ENCODE assay signal across 9 mouse cellular contexts in genomic region chr8:84185117-84185516, GRCm38 (mm10). TPM values are rescaled to one million over a fixed set of nuclear protein-coding genes. Genes with fewer than 3 reads are reported as not detected.
DNase-seq lines count a peak whose midpoint lies in the region; ATAC-seq and TF ChIP-seq lines count a peak whose summit lies in the region.
"Had no signal": no experiment of that assay in that cellular context is flagged by ENCODE, and none has a peak within 500 bp of the region (broad histone marks: within the 10 kb centered on the region; RNA-seq: fewer than 3 reads in every experiment).

TSS of gene Nanos3 (minus strand) at chr8:84185217.

- 98% methylated on average over 7 of the region's 7 CpGs for WGBS in kidney, adult 2 months
- 93% methylated on average over 7 of the region's 7 CpGs for WGBS in hindbrain, embryonic 14.5 days
- 93% methylated on average over 7 of the region's 7 CpGs for WGBS in midbrain, embryonic 14.5 days

- no peaks in the 10 kb centered on the region for H3K36me3 ChIP-seq in kidney, adult 2 months (ENCODE audit: control insufficient read depth, insufficient read depth, low read length)
- H3K36me3 ChIP-seq in hindbrain, embryonic 14.5 days (replicated peaks; ENCODE audit: control insufficient read depth, insufficient read depth): no peaks in the 10 kb centered on the region
- H3K36me3 ChIP-seq in midbrain, embryonic 14.5 days (ENCODE audit: control insufficient read depth, insufficient read depth, low read length): no peaks in the 10 kb centered on the region

- peak within 1 kb of the TSS; percentile 83 for H3K4me2 ChIP-seq in hindbrain, embryonic 14.5 days (replicated peaks)
- H3K4me2 ChIP-seq in midbrain, embryonic 14.5 days (ENCODE audit: low read length): peak within 1 kb of the TSS; percentile 86

- H3K27ac ChIP-seq in kidney, adult 2 months (ENCODE audit: insufficient read depth, low read depth, low read length): no peak within 1 kb of the TSS
- no peak within 1 kb of the TSS for H3K27ac ChIP-seq in bone marrow macrophage, adult 2 months (ENCODE audit: insufficient read depth, low read depth, low read length)
- peak within 1 kb of the TSS; percentile 97 for H3K27ac ChIP-seq in hindbrain, embryonic 14.5 days
- H3K27ac ChIP-seq in midbrain, embryonic 14.5 days (replicated peaks; ENCODE audit: low read depth, low read length): peak within 1 kb of the TSS; percentile 97

- no peaks in the 10 kb centered on the region for H3K27me3 ChIP-seq in kidney, adult 2 months (replicated peaks; ENCODE audit: control insufficient read depth, insufficient read depth, low read length)
- H3K27me3 ChIP-seq in hindbrain, embryonic 14.5 days (ENCODE audit: control insufficient read depth, insufficient read depth, low read length): no peaks in the 10 kb centered on the region
- no peaks in the 10 kb centered on the region for H3K27me3 ChIP-seq in midbrain, embryonic 14.5 days (ENCODE audit: control insufficient read depth, insufficient read depth, low read length)

- H3K9me3 ChIP-seq in hindbrain, embryonic 14.5 days (ENCODE audit: control insufficient read depth, low read length): no peaks in the 10 kb centered on the region
- H3K9me3 ChIP-seq in midbrain, embryonic 14.5 days (ENCODE audit: control insufficient read depth, low read length): no peaks in the 10 kb centered on the region

- peak within 1 kb of the TSS; percentile 58; the same call in 1 of the 2 replicates for H3K4me3 ChIP-seq in kidney, adult 2 months (ENCODE audit: insufficient read depth, low read depth, low read length)
- peak within 1 kb of the TSS; percentile 47 for H3K4me3 ChIP-seq in bone marrow macrophage, adult 2 months (ENCODE audit: insufficient read depth, low read length)
- peak within 1 kb of the TSS; percentile 91 for H3K4me3 ChIP-seq in hindbrain, embryonic 14.5 days (replicated peaks; ENCODE audit: low read length)
- H3K4me3 ChIP-seq in midbrain, embryonic 14.5 days (replicated peaks; ENCODE audit: low read depth, low read length): peak within 1 kb of the TSS; percentile 88

- no peak for TF ChIP-seq CTCF in kidney, adult 2 months (conservative IDR thresholded peaks at IDR 0.05; ENCODE audit: insufficient read depth, insufficient read length, low read depth, low read length)
- TF ChIP-seq CTCF in bone marrow macrophage, adult 2 months (IDR thresholded peaks at IDR 0.05; ENCODE audit: low read depth, low read length): no peak

- DNase-seq in kidney, adult 2 months: no peak
- no peak for DNase-seq in kidney, adult 9 months
- no peak for DNase-seq in hindbrain, embryonic 14.5 days (ENCODE audit: low spot score)
- DNase-seq in midbrain, embryonic 14.5 days: no peak
- DNase-seq in gastrocnemius, postnatal 4 days (ENCODE audit: low spot score in 2 of 2): no peak
- DNase-seq in spleen, postnatal 36 days (ENCODE audit: low spot score in 2 of 2): no peak
- DNase-seq: embryo, embryonic 11 days had no signal

- no peaks in the 10 kb centered on the region; the same call in 1 of the 2 replicates for H3K4me1 ChIP-seq in kidney, adult 2 months (ENCODE audit: control insufficient read depth, insufficient read depth, low read length)
- H3K4me1 ChIP-seq in bone marrow macrophage, adult 2 months (ENCODE audit: control insufficient read depth, insufficient read depth, low read length): peaks cover 3% of the 10 kb centered on the region; the same call in 1 of the 2 replicates
- peaks cover 37% of the 10 kb centered on the region for H3K4me1 ChIP-seq in hindbrain, embryonic 14.5 days (replicated peaks; ENCODE audit: control insufficient read depth, insufficient read depth, low read length)
- peaks cover 45% of the 10 kb centered on the region for H3K4me1 ChIP-seq in midbrain, embryonic 14.5 days (ENCODE audit: control insufficient read depth, insufficient read depth, low read length)

- peak within 1 kb of the TSS; percentile 100 for H3K9ac ChIP-seq in hindbrain, embryonic 14.5 days
- peak within 1 kb of the TSS; percentile 99 for H3K9ac ChIP-seq in midbrain, embryonic 14.5 days (replicated peaks; ENCODE audit: low read length)

- TF ChIP-seq POLR2A in kidney, adult 2 months (IDR thresholded peaks at IDR 0.05; ENCODE audit: low read depth, low read length): no peak
- no peak for TF ChIP-seq POLR2A in bone marrow macrophage, adult 2 months (IDR thresholded peaks at IDR 0.05; ENCODE audit: borderline replicate concordance, low read depth, low read length)

- ATAC-seq in hindbrain, embryonic 14.5 days (ENCODE audit: low FRiP score): no peak
- ATAC-seq in midbrain, embryonic 14.5 days (ENCODE audit: low FRiP score, low TSS enrichment): no peak
- ATAC-seq in activated CD4-positive, CD25-positive, alpha-beta regulatory T cell, adult 4 months: no peak

RNA-seq across cellular contexts. Expression of gene Nanos3, which starts in this region (rescaled TPM):
- polyA plus RNA-seq in kidney, adult 2 months (2012; rRNA removed): 0.99 and 1.4 TPM in 2 replicates
- polyA plus RNA-seq in bone marrow macrophage, adult 2 months (2012; ENCODE audit: insufficient read depth, insufficient read length, missing spikeins): not detected in 2 replicates
- polyA plus RNA-seq in hindbrain, embryonic 14.5 days (2014; fragmentation: Nextera tagmentation; extraction: Ambion mirVana): 7.8 and 10.4 TPM in 2 replicates
- 9.4 and 11.7 TPM in 2 replicates for polyA plus RNA-seq in midbrain, embryonic 14.5 days (2014; fragmentation: Nextera tagmentation; extraction: Ambion mirVana)
- 1 to 10 TPM in 1 of 2 experiments, not detected in 1; 1.1 TPM for polyA plus RNA-seq in activated CD4-positive, CD25-positive, alpha-beta regulatory T cell, adult 4 months (2017; shearing (Covaris generic))
- total RNA-seq in gastrocnemius, postnatal 4 days (2021): 1 to 10 TPM; 2.5 to 3.3 TPM

Comparison
In these comparisons a context has a peak if more than half of its experiments do, and no peak if none do; other contexts are left out.
1. H3K27ac ChIP-seq: peak in hindbrain, embryonic 14.5 days (single experiment) and midbrain, embryonic 14.5 days (single experiment); none in kidney, adult 2 months (single experiment) and bone marrow macrophage, adult 2 months (single experiment).
2. Peak in every context shown above with its lines, with median percentiles within 50 percentile points of each other: H3K4me3 ChIP-seq.